Mouse (Mus musculus) liver, embryonic 14.5 days (tissue): ENCODE results near the gene Uimc1.

Source experiments
- CTCF ChIP-seq: IDR thresholded peaks from 2 replicates; pipeline ENCODE4 v1.5.1; 2016; ENCODE audit warnings: antibody characterized with exemption, low read depth, control low read depth
- EP300 ChIP-seq: IDR thresholded peaks from 2 replicates; pipeline ENCODE4 v1.6.1; 2016; ENCODE audit warnings: antibody characterized with exemption, low read depth

DNA sequence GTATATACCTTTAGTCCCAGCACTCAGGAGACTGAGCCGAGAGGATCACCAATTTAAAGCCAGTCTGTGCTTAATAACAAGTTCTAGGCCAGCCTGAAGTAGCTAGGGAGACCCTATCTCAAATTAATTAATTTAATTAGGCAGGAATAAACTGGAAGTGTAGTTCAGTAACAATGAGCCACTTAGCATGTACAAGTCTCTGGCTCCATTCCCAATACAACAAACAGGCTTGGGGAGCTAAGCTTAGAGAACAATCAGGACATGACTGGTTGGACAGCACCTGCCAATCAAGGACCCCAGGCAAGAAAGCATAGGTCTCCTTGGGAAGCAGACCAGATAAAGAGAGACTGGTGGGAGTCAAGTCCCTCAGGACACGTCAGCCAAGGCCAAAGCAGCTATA, 40.2 kb upstream of the Uimc1 start:
- no peak for TF ChIP-seq CTCF
- no peak for TF ChIP-seq EP300
